Mouse (Mus musculus) adrenal gland, postnatal 25 days (tissue): ENCODE measurements around the gene Lrrc63. TPM values are rescaled to one million over a fixed set of nuclear protein-coding genes. Genes with fewer than 3 reads are reported as not detected.
A peak's percentile ranks its signal among the peaks of the same experiment; 100 is the strongest.
"Not testable (repeated sequence)": the region's sequence is repeated elsewhere in the genome, so short reads cannot be mapped to it uniquely, and the experiment has no call there.

ENCODE experiments used
- DNase-seq: peaks from one replicate; pipeline ENCODE4 v3.0.0; 2021; ENCODE audit warnings: mixed read lengths
- long read RNA-seq: library from polyadenylated mRNA; stranded (forward); transcript quantifications from one replicate; pipeline ENCODE4 v2.0.0, GENCODE M21; 2021
- total RNA-seq: library from RNA; stranded (reverse); gene quantifications from 2 replicates; pipeline ENCODE4 v1.2.3, GENCODE M21; 2021

Gene Lrrc63
- total RNA-seq = not detected in 2 replicates
- long read RNA-seq = 0 reads

- DNase-seq = peak; percentile 78
These were observed at the start of gene Lrrc63, which contains the start of gene Lcp1 for GRCm38 (mm10) chr14:75130501-75131318. TSS of gene Lrrc63 (minus strand) at chr14:75130881. TSS of gene Lcp1 (plus strand) at chr14:75131101.

GRCm38 (mm10) chr14:75179255-75179963 is 48.7 kb upstream of the Lrrc63 start:
- DNase-seq = no peak

GRCm38 (mm10) chr14:75178801-75179211 is 48.1 kb upstream of the Lrrc63 start:
- DNase-seq = no peak

- no peak for DNase-seq
These were observed 47.7 kb upstream of the Lrrc63 start for GRCm38 (mm10) chr14:75178384-75178793.

GRCm38 (mm10) chr14:75177400-75177799 is 46.7 kb upstream of the Lrrc63 start:
- no peak for DNase-seq

GRCm38 (mm10) chr14:75176425-75177045 is 45.9 kb upstream of the Lrrc63 start:
- no peak for DNase-seq

- no peak for DNase-seq
These were observed 45.1 kb upstream of the Lrrc63 start for GRCm38 (mm10) chr14:75175781-75176180.

GRCm38 (mm10) chr14:75174731-75175555 is 44.3 kb upstream of the Lrrc63 start:
- no peak for DNase-seq

- no peak for DNase-seq
These were observed 43.6 kb upstream of the Lrrc63 start for GRCm38 (mm10) chr14:75174296-75174695.

- no peak for DNase-seq
These were observed 39.9 kb upstream of the Lrrc63 start for GRCm38 (mm10) chr14:75170546-75170945.

- no peak for DNase-seq
These were observed 37.8 kb upstream of the Lrrc63 start for GRCm38 (mm10) chr14:75168501-75168900.

- no peak for DNase-seq
These were observed 35.0 kb upstream of the Lrrc63 start for GRCm38 (mm10) chr14:75165574-75166131.

GRCm38 (mm10) chr14:75164345-75164744 is 33.7 kb upstream of the Lrrc63 start:
- DNase-seq = no peak

GRCm38 (mm10) chr14:75163866-75164265 is 33.2 kb upstream of the Lrrc63 start:
- no peak for DNase-seq

- DNase-seq = no peak
These were observed 28.7 kb upstream of the Lrrc63 start for GRCm38 (mm10) chr14:75159375-75159774.

GRCm38 (mm10) chr14:75154481-75154880 is 23.8 kb upstream of the Lrrc63 start:
- DNase-seq = no peak

- no peak for DNase-seq
These were observed 20.5 kb upstream of the Lrrc63 start for GRCm38 (mm10) chr14:75151146-75151545.

- DNase-seq = no peak
These were observed 20.0 kb upstream of the Lrrc63 start for GRCm38 (mm10) chr14:75150653-75151052.

- DNase-seq = peak; percentile 7
These were observed 17.5 kb upstream of the Lrrc63 start for GRCm38 (mm10) chr14:75148229-75148628.

GRCm38 (mm10) chr14:75147706-75148105 is 17.0 kb upstream of the Lrrc63 start:
- DNase-seq = not testable (repeated sequence)

GRCm38 (mm10) chr14:75139225-75139624 is 8.5 kb upstream of the Lrrc63 start:
- no peak for DNase-seq

- DNase-seq = no peak
These were observed 7.8 kb upstream of the Lrrc63 start for GRCm38 (mm10) chr14:75138503-75138902.
